Mouse (Mus musculus): ENCODE measurements at regions not wholly inside any gene's neighbourhood (a gene's known extent, or its start where the extent isn't known, plus 50 kb on each side); places are given as distances from the start of the nearest gene placed in this dataset.

- Histone ChIP-seq H3K79me2 (replicated peaks; ENCODE audit: control insufficient read depth, extremely low read depth, insufficient read depth, poor library complexity, severe bottlenecking) (no peaks in the 10 kb centered on the region), H3K9me3 (replicated peaks; ENCODE audit: low read length) (no peaks in the 10 kb centered on the region), H3K27ac (ENCODE audit: insufficient read depth, low read depth) (no peak overlapping the region), H3K4me2 (ENCODE audit: insufficient read depth, low read depth, poor library complexity, severe bottlenecking) (no peak overlapping the region), H3K27me3 (replicated peaks) (no peaks in the 10 kb centered on the region), H3K9ac (ENCODE audit: insufficient read depth, low read depth) (no peak overlapping the region), H3K4me1 (ENCODE audit: control insufficient read depth in 1 of 2, insufficient read depth in 2 of 2) (peaks cover 0 to 12% of the 10 kb centered on the region in 2 experiments; a peak in 2 of 4 replicates), H3K4me3 (replicated peaks in 1 of 3; ENCODE audit: low read depth in 2 of 3, low read length in 2 of 3, poor library complexity in 1 of 3) (no peak overlapping the region), H3K36me3 (replicated peaks in 1 of 2; ENCODE audit: control insufficient read depth in 1 of 2, insufficient read depth in 1 of 2, low read length in 1 of 2) (no peaks in the 10 kb centered on the region)
- in situ Hi-C loops (cut with MboI; ENCODE audit: low pct_ligation_motif_present, low pct_unique_long_range_greater_than_20kb, low sequenced_read_pairs), result loop anchor here (25.0 kb wide), 1 partner anchor 668 kb away; no protein-coding TSS in a partner anchor
- DNase-seq (ENCODE audit: extremely low read depth), result no peak
- dilution Hi-C loops (cut with MboI; ENCODE audit: extremely low pct_ligation_motif_present, extremely low pct_unique_long_range_greater_than_20kb, low sequenced_read_pairs), result no loop called here
- TF ChIP-seq USF2 (conservative IDR thresholded peaks at IDR 0.05; ENCODE audit: low read depth, low read length), result no peak
- TF ChIP-seq RCOR1 (conservative IDR thresholded peaks at IDR 0.05; ENCODE audit: low read depth, low read length), result no peak
- TF ChIP-seq MAX (IDR thresholded peaks at IDR 0.05; ENCODE audit: low read length), result no peak
- no peak for TF ChIP-seq MAZ (IDR thresholded peaks at IDR 0.05; ENCODE audit: low read depth, low read length)
- no peak for TF ChIP-seq ETS1 (conservative IDR thresholded peaks at IDR 0.05; ENCODE audit: low read depth, low read length)
- TF ChIP-seq CTCF (conservative IDR thresholded peaks at IDR 0.05 in 1 of 2, IDR thresholded peaks at IDR 0.05 in 1 of 2; ENCODE audit: low read depth in 2 of 2, low read length in 2 of 2), result peak in 1 of 2 experiments; percentile 43; a peak in 1 of 4 replicates
- no peak for TF ChIP-seq ZMIZ1 (IDR thresholded peaks at IDR 0.05; ENCODE audit: low read depth, low read length)
- TF ChIP-seq TBP (conservative IDR thresholded peaks at IDR 0.05; ENCODE audit: low read depth, low read length), result no peak
- TF ChIP-seq NRF1 (IDR thresholded peaks at IDR 0.05; ENCODE audit: low read depth, low read length), result no peak
- no peak for TF ChIP-seq POLR2A (IDR thresholded peaks at IDR 0.05; ENCODE audit: low read depth, low read length)
- TF ChIP-seq GABPA (IDR thresholded peaks at IDR 0.05; ENCODE audit: insufficient replicate concordance, low read depth, low read length), result no peak
- no peak for TF ChIP-seq MYC (IDR thresholded peaks at IDR 0.05; ENCODE audit: low read depth, low read length)
- TF ChIP-seq SMC3 (IDR thresholded peaks at IDR 0.05; ENCODE audit: low read depth, low read length), result peak; percentile 13; the same call in 1 of the 2 replicates
- TF ChIP-seq USF1 (IDR thresholded peaks at IDR 0.05; ENCODE audit: low read depth, low read length), result no peak
- TF ChIP-seq UBTF (IDR thresholded peaks at IDR 0.05; ENCODE audit: low read depth, low read length), result no peak
- peak; percentile 53 for TF ChIP-seq RAD21 (IDR thresholded peaks at IDR 0.05; ENCODE audit: low read depth, low read length)
- no peak for TF ChIP-seq SIN3A (IDR thresholded peaks at IDR 0.05; ENCODE audit: low read length)
- TF ChIP-seq MEF2A (IDR thresholded peaks at IDR 0.05; ENCODE audit: borderline replicate concordance, low read depth, low read length), result no peak
- no peak for TF ChIP-seq ZC3H11A (IDR thresholded peaks at IDR 0.05; ENCODE audit: low read depth, low read length)
- no peak for TF ChIP-seq E2F4 (IDR thresholded peaks at IDR 0.05; ENCODE audit: insufficient replicate concordance, low read depth, low read length)
- TF ChIP-seq JUN (IDR thresholded peaks at IDR 0.05; ENCODE audit: insufficient read depth, low read depth, low read length), result no peak
- TF ChIP-seq ZNF384 (IDR thresholded peaks at IDR 0.05; ENCODE audit: low read depth, low read length), result no peak
- TF ChIP-seq ZKSCAN1 (IDR thresholded peaks at IDR 0.05; ENCODE audit: borderline replicate concordance, low read depth, low read length), result no peak
- TF ChIP-seq JUND (conservative IDR thresholded peaks at IDR 0.05; ENCODE audit: low read depth, low read length), result no peak
- TF ChIP-seq BHLHE40 (IDR thresholded peaks at IDR 0.05; ENCODE audit: low read depth, low read length), result no peak
Observed at GRCm38 (mm10) chr9:33080774-33081173, 444.8 kb downstream of the Ets1 start.
